Mouse (Mus musculus) midbrain, embryonic 14.5 days (tissue): ENCODE measurements around the gene Trim27. TPM values are rescaled to one million over a fixed set of nuclear protein-coding genes. Genes with fewer than 3 reads are reported as not detected.

Experiments used
- ATAC-seq: fragments of 200-750 bp; cut with Nextera tagmentation; 2 replicates; pipeline ENCODE4 v1.8.0; 2017; ENCODE audit warnings: moderate number of reproducible peaks, moderate library complexity; ENCODE audit not compliant: low FRiP score, low TSS enrichment
- DNase-seq: peaks from one replicate; pipeline ENCODE4 v3.0.0-alpha.2; 2015
- H3K27ac ChIP-seq: fragments of 300-500 bp; sonication (generic); replicated peaks from 2 replicates; pipeline ENCODE4 v1.5.1; 2014; ENCODE audit warnings: mild to moderate bottlenecking, low read depth, low read length, moderate library complexity
- H3K27me3 ChIP-seq: fragments of 300-500 bp; sonication (generic); 2 replicates; pipeline ENCODE4 v1.6.1; 2014; ENCODE audit warnings: low read length, control low read depth, mixed read lengths; ENCODE audit not compliant: control insufficient read depth, insufficient read depth
- H3K36me3 ChIP-seq: fragments of 300-500 bp; sonication (generic); 2 replicates; pipeline ENCODE4 v1.6.1; 2014; ENCODE audit warnings: low read length, control low read depth; ENCODE audit not compliant: control insufficient read depth, insufficient read depth
- H3K4me1 ChIP-seq: fragments of 300-500 bp; sonication (generic); 2 replicates; pipeline ENCODE4 v1.6.1; 2014; ENCODE audit warnings: mild to moderate bottlenecking, antibody characterized with exemption, low read length, control low read depth; ENCODE audit not compliant: control insufficient read depth, insufficient read depth
- H3K4me2 ChIP-seq: fragments of 300-500 bp; sonication (generic); 2 replicates; pipeline ENCODE4 v1.6.1; 2014; ENCODE audit warnings: mild to moderate bottlenecking, low read length, moderate library complexity
- H3K4me3 ChIP-seq: fragments of 300-500 bp; sonication (generic); replicated peaks from 2 replicates; pipeline ENCODE4 v1.5.1; 2014; ENCODE audit warnings: low read depth, low read length
- H3K9ac ChIP-seq: fragments of 300-500 bp; sonication (generic); replicated peaks from 2 replicates; pipeline ENCODE4 v1.6.1; 2014; ENCODE audit warnings: mild to moderate bottlenecking, low read length, moderate library complexity
- H3K9me3 ChIP-seq: fragments of 300-500 bp; sonication (generic); 2 replicates; pipeline ENCODE4 v1.6.1; 2016; ENCODE audit warnings: low read length, control low read depth, mixed read lengths; ENCODE audit not compliant: control insufficient read depth
- WGBS: fragments of 180-500 bp; shearing (Covaris S2); extraction: QIAGEN DNeasy Blood & Tissue Kit; methylation state at CpG from one replicate; pipeline ENCODE4 v1.1.7; 2014; 5-methylcytosine and 5-hydroxymethylcytosine counted together
- polyA plus RNA-seq: library from polyadenylated mRNA; unstranded; fragments of >200 nt; fragmentation: Nextera tagmentation; extraction: Ambion mirVana; gene quantifications from 2 replicates; pipeline ENCODE4 v1.2.1, GENCODE M21; 2014

Trim27 gene
- 78.2 and 84.3 TPM in 2 replicates for polyA plus RNA-seq

GRCm38 (mm10) chr13:21179367-21179723 lies at the start of gene Trim27:
Trim27 (plus strand) TSS chr13:21179445.
- DNase-seq (no peak), ATAC-seq (peak; percentile 49)
- under 1% methylated on average over 15 of the region's 15 CpGs for WGBS

DNA sequence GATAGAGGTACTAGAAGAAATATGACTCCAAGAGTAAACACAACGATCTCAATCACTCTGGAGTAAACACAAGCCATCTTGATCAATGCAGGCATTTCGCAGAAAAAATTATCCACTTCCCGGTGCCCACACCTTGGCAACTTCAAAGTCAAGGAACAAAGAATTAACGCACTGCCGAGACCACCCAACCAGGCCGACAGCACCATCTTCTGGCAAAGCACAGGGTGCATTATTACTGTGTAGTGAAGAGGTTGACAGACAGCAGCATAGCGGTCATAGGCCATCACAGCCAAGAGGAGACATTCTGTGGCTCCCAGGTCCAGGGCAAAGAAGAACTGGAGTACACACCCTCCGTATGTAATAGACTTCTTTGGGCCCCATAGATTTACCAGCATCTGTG lies 36.8 kb upstream of the Trim27 start:
- Histone ChIP-seq H3K4me3 (no peak overlapping the region), H3K27me3 (no peaks in the 10 kb centered on the region), H3K9me3 (no peaks in the 10 kb centered on the region), H3K9ac (no peak overlapping the region), H3K4me2 (no peak overlapping the region), H3K4me1 (no peaks in the 10 kb centered on the region), H3K27ac (no peak overlapping the region), H3K36me3 (no peaks in the 10 kb centered on the region)
- ATAC-seq (no peak; the same call in 1 of the 2 replicates), DNase-seq (peak; percentile 33)
- 54% methylated on average over 8 of the region's 8 CpGs for WGBS

More at GRCm38 (mm10) chr13:21179367-21179723, at the start of gene Trim27:
- H3K9me3 ChIP-seq = no peaks in the 10 kb centered on the region
- H3K27me3 ChIP-seq = no peaks in the 10 kb centered on the region
- peaks cover 19% of the 10 kb centered on the region for H3K4me1 ChIP-seq
- peak within 1 kb of the TSS; percentile 91 for H3K27ac ChIP-seq
- peaks cover 23% of the 10 kb centered on the region for H3K36me3 ChIP-seq
- H3K9ac ChIP-seq = peak within 1 kb of the TSS; percentile 77
- H3K4me2 ChIP-seq = peak within 1 kb of the TSS; percentile 73
- peak within 1 kb of the TSS; percentile 99 for H3K4me3 ChIP-seq

GRCm38 (mm10) chr13:21145767-21146166 lies 33.5 kb upstream of the Trim27 start, which contains the start of gene Olfr1368:
Olfr1368 (minus strand) TSS chr13:21145867.
- H3K36me3 ChIP-seq = no peaks in the 10 kb centered on the region
- H3K27ac ChIP-seq = no peak within 1 kb of the TSS
- ATAC-seq (no peak), DNase-seq (no peak)
- H3K9me3 ChIP-seq = no peaks in the 10 kb centered on the region
- H3K4me1 ChIP-seq = no peaks in the 10 kb centered on the region
- H3K4me2 ChIP-seq = no peak within 1 kb of the TSS
- H3K27me3 ChIP-seq = no peaks in the 10 kb centered on the region
- whole genome bisulfite sequencing = 77% methylated on average over 4 of the region's 4 CpGs
- no peak within 1 kb of the TSS for H3K9ac ChIP-seq
- no peak within 1 kb of the TSS for H3K4me3 ChIP-seq

- DNase-seq (no peak), ATAC-seq (no peak)
- Histone ChIP-seq H3K27ac (no peak overlapping the region), H3K4me3 (no peak overlapping the region), H3K36me3 (no peaks in the 10 kb centered on the region), H3K4me1 (peaks cover 7% of the 10 kb centered on the region; the same call in 1 of the 2 replicates), H3K9ac (no peak overlapping the region), H3K4me2 (no peak overlapping the region), H3K27me3 (no peaks in the 10 kb centered on the region), H3K9me3 (no peaks in the 10 kb centered on the region)
- WGBS = 86% methylated on average over 5 of the region's 5 CpGs
Observed at GRCm38 (mm10) chr13:21155888-21156287, 23.4 kb upstream of the Trim27 start.

- no peaks in the 10 kb centered on the region for H3K36me3 ChIP-seq
- peaks cover 7% of the 10 kb centered on the region; the same call in 1 of the 2 replicates for H3K4me1 ChIP-seq
- ATAC-seq (no peak), DNase-seq (peak; percentile 13)
- WGBS = 8% methylated on average over 9 of the region's 9 CpGs
- H3K27ac ChIP-seq = no peak overlapping the region
- no peak overlapping the region for H3K9ac ChIP-seq
- H3K4me3 ChIP-seq = peak overlapping the region; percentile 48; the same call in 1 of the 2 replicates
- H3K4me2 ChIP-seq = peak overlapping the region; percentile 95
- no peaks in the 10 kb centered on the region for H3K27me3 ChIP-seq
- H3K9me3 ChIP-seq = no peaks in the 10 kb centered on the region
Observed at GRCm38 (mm10) chr13:21158071-21158470, 21.2 kb upstream of the Trim27 start.

GRCm38 (mm10) chr13:21158785-21159474 lies 20.3 kb upstream of the Trim27 start:
- ATAC-seq (no peak), DNase-seq (peak; percentile 94)
- Histone ChIP-seq H3K4me2 (peak overlapping the region; percentile 95), H3K9me3 (no peaks in the 10 kb centered on the region), H3K27ac (no peak overlapping the region), H3K4me1 (peaks cover 7% of the 10 kb centered on the region; the same call in 1 of the 2 replicates), H3K36me3 (no peaks in the 10 kb centered on the region), H3K9ac (peak overlapping the region; percentile 59; the same call in 1 of the 2 replicates), H3K27me3 (no peaks in the 10 kb centered on the region), H3K4me3 (peak overlapping the region; percentile 48)
- WGBS = under 1% methylated on average over 19 of the region's 19 CpGs

DNA sequence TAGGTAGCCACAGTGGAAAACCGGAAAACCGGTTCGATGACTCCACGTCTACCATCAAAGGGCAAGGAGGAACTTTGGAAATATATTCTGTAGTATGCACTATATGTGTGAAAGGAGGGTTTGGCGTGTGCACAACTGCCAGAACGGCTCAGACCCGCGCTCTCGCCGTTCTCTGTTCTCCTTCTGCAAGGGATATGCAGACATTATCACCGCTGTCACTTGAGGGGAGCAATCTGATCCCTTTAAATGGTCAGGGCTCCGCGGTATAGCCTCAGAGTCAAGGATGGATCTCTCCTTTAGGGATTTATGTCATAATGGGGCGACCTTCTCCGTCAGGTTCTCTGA lies 19.8 kb upstream of the Trim27 start:
- no peaks in the 10 kb centered on the region for H3K9me3 ChIP-seq
- H3K27ac ChIP-seq = no peak overlapping the region
- H3K9ac ChIP-seq = peak overlapping the region; percentile 59; the same call in 1 of the 2 replicates
- DNase-seq = peak; percentile 67
- peak overlapping the region; percentile 48 for H3K4me3 ChIP-seq
- H3K36me3 ChIP-seq = no peaks in the 10 kb centered on the region
- under 1% methylated on average over 15 of the region's 15 CpGs for WGBS
- ATAC-seq = no peak
- H3K4me1 ChIP-seq = peaks cover 7% of the 10 kb centered on the region; the same call in 1 of the 2 replicates
- H3K4me2 ChIP-seq = peak overlapping the region; percentile 95
- no peaks in the 10 kb centered on the region for H3K27me3 ChIP-seq

DNA sequence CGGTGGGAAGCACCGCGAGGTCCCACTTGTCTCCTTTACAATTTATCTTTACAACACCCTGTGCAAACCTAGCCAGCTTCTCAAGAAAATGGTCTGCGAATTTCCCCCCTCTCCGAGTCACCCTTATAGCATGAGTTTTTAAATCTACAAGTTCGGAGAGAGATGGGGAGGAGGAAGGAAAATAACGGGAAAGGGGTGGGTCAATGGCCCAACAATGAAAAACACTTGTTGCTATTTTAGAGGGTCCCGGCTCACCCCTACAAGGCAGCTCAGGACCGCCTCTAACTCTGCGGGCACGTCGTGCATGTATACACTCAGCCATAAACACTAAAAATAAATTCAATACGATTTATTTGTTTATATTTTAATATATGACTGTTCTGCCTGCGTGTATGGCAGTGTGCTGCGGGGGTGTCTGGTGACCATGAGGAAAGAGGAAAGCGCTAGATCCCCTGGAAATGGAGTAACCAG lies 19.2 kb upstream of the Trim27 start:
- peak; percentile 48; the same call in 1 of the 2 replicates for ATAC-seq
- peak; percentile 47 for DNase-seq
- peaks cover 7% of the 10 kb centered on the region; the same call in 1 of the 2 replicates for H3K4me1 ChIP-seq
- H3K36me3 ChIP-seq = no peaks in the 10 kb centered on the region
- no peaks in the 10 kb centered on the region for H3K9me3 ChIP-seq
- H3K27ac ChIP-seq = no peak overlapping the region
- under 1% methylated on average over 16 of the region's 16 CpGs for WGBS
- H3K9ac ChIP-seq = peak overlapping the region; percentile 38; the same call in 1 of the 2 replicates
- peak overlapping the region; percentile 48 for H3K4me3 ChIP-seq
- peak overlapping the region; percentile 95 for H3K4me2 ChIP-seq
- no peaks in the 10 kb centered on the region for H3K27me3 ChIP-seq
